11 mouse cellular contexts compared by ENCODE assay signal in genomic region chr8:11322724-11323585, GRCm38 (mm10). TPM values are rescaled to one million over a fixed set of nuclear protein-coding genes. Genes with fewer than 3 reads are reported as not detected.
DNase-seq lines count a peak whose midpoint lies in the region; ATAC-seq and TF ChIP-seq lines count a peak whose summit lies in the region.
"Had no signal": no experiment of that assay in that cellular context is flagged by ENCODE, and none has a peak within 500 bp of the region (broad histone marks: within the 10 kb centered on the region; RNA-seq: fewer than 3 reads in every experiment).

No protein-coding gene starts in this region.

- peaks cover 50% of the 10 kb centered on the region for H3K4me1 ChIP-seq in heart, adult 2 months (ENCODE audit: control insufficient read depth, insufficient read depth, low read length)
- peaks cover 32% of the 10 kb centered on the region for H3K4me1 ChIP-seq in heart, embryonic 11.5 days (ENCODE audit: control insufficient read depth, insufficient read depth, low read length)
- H3K4me1 ChIP-seq in neural tube, embryonic 15.5 days, result peaks cover 2% of the 10 kb centered on the region; the same call in 1 of the 2 replicates

- no peak for ATAC-seq in heart, embryonic 11.5 days (replicated peaks; ENCODE audit: insufficient number of reproducible peaks, low FRiP score, low TSS enrichment)
- no peak for ATAC-seq in neural tube, embryonic 15.5 days (ENCODE audit: low FRiP score)
- ATAC-seq in inflammation-experienced regulatory T-cells, adult 6 months, result no peak

- no peak for DNase-seq in heart, adult 2 months
- no peak for DNase-seq in neural tube, embryonic 10.5 days (ENCODE audit: extremely low spot score, low spot score)
- DNase-seq in kidney, postnatal 25 days, result peak; percentile 55 to 78
- DNase-seq in left cerebral cortex, postnatal 36 days (ENCODE audit: low spot score in 2 of 2), result no peak
- DNase-seq in embryo, embryonic 10.5 days (ENCODE audit: low spot score), result no peak
- DNase-seq: liver, embryonic 13.5 days had no signal

- TF ChIP-seq CTCF in heart, adult 2 months (IDR thresholded peaks at IDR 0.05), result no peak

- 0 out of 2 replicates have a peak, but pooled peaks have one; percentile 63 for TF ChIP-seq EP300 in heart, adult 2 months (IDR thresholded peaks at IDR 0.05; ENCODE audit: insufficient read depth, low read depth, low read length)

- no peak overlapping the region for H3K9ac ChIP-seq in heart, adult 2 months (ENCODE audit: low read depth, low read length)
- H3K9ac ChIP-seq in heart, embryonic 11.5 days (ENCODE audit: low read depth, low read length), result no peak overlapping the region
- no peak overlapping the region for H3K9ac ChIP-seq in neural tube, embryonic 15.5 days (replicated peaks)
- H3K9ac ChIP-seq: hindbrain, embryonic 13.5 days; liver, embryonic 13.5 days had no signal

- H3K9me3 ChIP-seq in heart, embryonic 11.5 days (replicated peaks; ENCODE audit: control insufficient read depth, low read length), result no peaks in the 10 kb centered on the region
- H3K9me3 ChIP-seq in neural tube, embryonic 15.5 days (replicated peaks), result no peaks in the 10 kb centered on the region
- H3K9me3 ChIP-seq: hindbrain, embryonic 13.5 days; liver, embryonic 13.5 days had no signal

- intact Hi-C loops in heart, adult 2 months (cut with DNase I), result loop anchor here (2.0 kb wide), 2 partner anchors 18 to 44 kb away; no protein-coding TSS in a partner anchor
- intact Hi-C loops in left cerebral cortex, postnatal 36 days (cut with DNase I), result no loop called here

- WGBS in heart, adult 2 months, result 31% methylated on average over 5 of the region's 5 CpGs
- WGBS in heart, embryonic 11.5 days (ENCODE audit: insufficient replicate concordance), result 64% methylated on average over 5 of the region's 5 CpGs
- 91% methylated on average over 5 of the region's 5 CpGs for WGBS in neural tube, embryonic 15.5 days

- H3K27ac ChIP-seq in heart, adult 2 months, result peak overlapping the region; percentile 89
- H3K27ac ChIP-seq in heart, embryonic 11.5 days (ENCODE audit: low read depth, low read length), result no peak overlapping the region
- H3K27ac ChIP-seq in neural tube, embryonic 15.5 days (replicated peaks), result 0 out of 2 replicates have a peak overlapping the region, but pooled peaks have one; percentile 41
- H3K27ac ChIP-seq: hindbrain, embryonic 13.5 days; layer of hippocampus, adult 2 months; liver, embryonic 13.5 days had no signal

- H3K4me2 ChIP-seq in heart, embryonic 11.5 days, result no peak overlapping the region
- H3K4me2 ChIP-seq in neural tube, embryonic 15.5 days, result no peak overlapping the region
- H3K4me2 ChIP-seq: hindbrain, embryonic 13.5 days; liver, embryonic 13.5 days had no signal

- H3K4me3 ChIP-seq in heart, adult 2 months, result no peak overlapping the region
- no peak overlapping the region for H3K4me3 ChIP-seq in heart, embryonic 11.5 days (ENCODE audit: low read depth, low read length)
- no peak overlapping the region for H3K4me3 ChIP-seq in neural tube, embryonic 15.5 days (replicated peaks)
- H3K4me3 ChIP-seq: hindbrain, embryonic 13.5 days; layer of hippocampus, adult 2 months; liver, embryonic 13.5 days had no signal

- H3K79me2 ChIP-seq in heart, adult 2 months (replicated peaks; ENCODE audit: control insufficient read depth, insufficient read depth, low read length), result peaks cover 6% of the 10 kb centered on the region

- peaks cover 32% of the 10 kb centered on the region for H3K36me3 ChIP-seq in heart, adult 2 months (ENCODE audit: control insufficient read depth, insufficient read depth, low read length)
- H3K36me3 ChIP-seq in heart, embryonic 11.5 days (ENCODE audit: control insufficient read depth, insufficient read depth, low read length), result no peaks in the 10 kb centered on the region
- H3K36me3 ChIP-seq in neural tube, embryonic 15.5 days, result no peaks in the 10 kb centered on the region
- H3K36me3 ChIP-seq: hindbrain, embryonic 13.5 days; liver, embryonic 13.5 days had no signal

- 0 out of 2 replicates have a peak, but pooled peaks have one; percentile 16 for TF ChIP-seq POLR2A in heart, adult 2 months (IDR thresholded peaks at IDR 0.05; ENCODE audit: insufficient read depth, low read depth, low read length)

- no peaks in the 10 kb centered on the region for H3K27me3 ChIP-seq in heart, adult 2 months (ENCODE audit: control insufficient read depth, insufficient read depth, low read length)
- no peaks in the 10 kb centered on the region for H3K27me3 ChIP-seq in heart, embryonic 11.5 days (ENCODE audit: control insufficient read depth, insufficient read depth, low read length)
- no peaks in the 10 kb centered on the region for H3K27me3 ChIP-seq in neural tube, embryonic 15.5 days (replicated peaks)
- H3K27me3 ChIP-seq: hindbrain, embryonic 13.5 days; liver, embryonic 13.5 days had no signal

RNA-seq across cellular contexts. Expression of gene Col4a1, which starts 10.3 kb away (rescaled TPM):
- 100 to 1,000 TPM; 221 to 311 TPM for total RNA-seq in heart, adult 2 months (2021)
- 258 and 384 TPM in 2 replicates for polyA plus RNA-seq in heart, adult 2 months (2012; rRNA removed)
- 150 and 187 TPM in 2 replicates for polyA plus RNA-seq in heart, embryonic 11.5 days (2014; fragmentation: Nextera tagmentation; extraction: Ambion mirVana)
- polyA plus RNA-seq in neural tube, embryonic 15.5 days (2015; fragmentation: Nextera tagmentation; extraction: Ambion mirVana), result 79.3 and 96.2 TPM in 2 replicates
- under 1 TPM in 1 of 3 experiments, not detected in 2; 0.40 TPM for polyA plus RNA-seq in inflammation-experienced regulatory T-cells, adult 6 months (2017; shearing (Covaris generic))
- total RNA-seq in left cerebral cortex, postnatal 36 days (2021), result 10 to 100 TPM; 33.9 to 68.7 TPM

RNA-seq across cellular contexts. Expression of gene Col4a2, which starts 10.3 kb away (rescaled TPM):
- total RNA-seq in heart, adult 2 months (2021), result 100 to 1,000 TPM; 139 to 172 TPM
- polyA plus RNA-seq in heart, adult 2 months (2012; rRNA removed), result 104 and 139 TPM in 2 replicates
- polyA plus RNA-seq in heart, embryonic 11.5 days (2014; fragmentation: Nextera tagmentation; extraction: Ambion mirVana), result 40.6 and 51.0 TPM in 2 replicates
- polyA plus RNA-seq in neural tube, embryonic 15.5 days (2015; fragmentation: Nextera tagmentation; extraction: Ambion mirVana), result 35.4 and 43.7 TPM in 2 replicates
- not detected for polyA plus RNA-seq in inflammation-experienced regulatory T-cells, adult 6 months (2017; shearing (Covaris generic))
- total RNA-seq in left cerebral cortex, postnatal 36 days (2021), result 10 to 100 TPM; 38.9 to 64.6 TPM

Comparison
In these comparisons a context has a peak if more than half of its experiments do, and no peak if none do; other contexts are left out.
1. DNase-seq: peak in kidney, postnatal 25 days (2 of 2); none in heart, adult 2 months (0 of 2), neural tube, embryonic 10.5 days (single experiment), left cerebral cortex, postnatal 36 days (0 of 2) and embryo, embryonic 10.5 days (single experiment).
2. RNA of gene Col4a1, which starts 10.3 kb away (polyA plus RNA-seq): 258 to 384 TPM in heart, adult 2 months, 150 to 187 TPM in heart, embryonic 11.5 days and 79.3 to 96.2 TPM in neural tube, embryonic 15.5 days; 0.40 TPM in inflammation-experienced regulatory T-cells, adult 6 months; every median in the first group is over 10 times any median in the second.
3. RNA of gene Col4a2, which starts 10.3 kb away (polyA plus RNA-seq): 104 to 139 TPM in heart, adult 2 months, 40.6 to 51.0 TPM in heart, embryonic 11.5 days and 35.4 to 43.7 TPM in neural tube, embryonic 15.5 days; not detected in inflammation-experienced regulatory T-cells, adult 6 months; every median in the first group is over 10 times any median in the second.